Mouse (Mus musculus) heart, postnatal 4 days (tissue): ENCODE results near the gene Thada. TPM values are rescaled to one million over a fixed set of nuclear protein-coding genes. Genes with fewer than 3 reads are reported as not detected.
A peak's percentile ranks its signal among the peaks of the same experiment; 100 is the strongest.

Experiments used
- DNase-seq: peaks from one replicate; pipeline ENCODE4 v3.0.0; 2021
- total RNA-seq, 2 experiments: library from RNA; stranded (reverse); gene quantifications; 2 replicates each; pipeline ENCODE4 v1.2.3; 2021

Thada gene
- total RNA-seq, 2 experiments from 2014 or later: 12.8 to 16.2 TPM

DNA sequence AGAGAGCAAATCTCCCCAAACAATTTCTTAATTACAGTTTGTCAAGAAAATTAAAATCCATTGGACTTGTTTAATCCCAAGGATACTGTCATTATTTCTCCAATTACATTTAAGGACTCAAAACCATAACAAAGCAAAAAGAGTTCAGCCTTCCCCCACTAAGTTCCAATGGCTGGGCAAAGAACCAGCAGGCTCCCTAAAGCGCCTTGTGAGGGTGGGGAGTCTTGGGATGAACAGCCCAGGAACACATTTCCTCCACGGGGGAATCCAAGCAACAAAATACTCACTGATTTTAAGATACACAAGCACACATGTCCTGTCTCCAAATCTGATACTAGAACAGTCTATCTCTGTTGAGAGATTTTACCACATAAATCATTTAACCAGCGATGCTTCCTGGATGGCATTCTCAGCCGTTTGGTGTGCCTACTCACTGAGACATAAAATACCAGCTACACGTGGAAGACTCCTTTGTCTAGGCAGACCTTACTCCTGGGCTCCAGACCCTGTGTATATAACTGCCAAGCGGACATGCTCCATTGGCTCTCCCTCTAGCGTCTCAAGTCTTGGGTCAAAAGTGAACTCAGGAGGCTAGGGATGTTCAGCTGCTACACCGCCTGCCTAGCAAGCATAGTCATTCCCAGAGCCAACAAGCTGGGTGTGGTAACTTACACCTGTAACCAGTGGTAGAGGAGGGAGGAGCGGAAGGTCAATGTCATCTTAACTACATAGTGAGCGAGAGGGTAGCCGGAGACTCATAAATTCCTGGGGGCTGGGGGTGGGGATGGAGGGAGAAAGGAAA is 97.6 kb downstream of the Thada start:
- DNase-seq: no peak

DNA sequence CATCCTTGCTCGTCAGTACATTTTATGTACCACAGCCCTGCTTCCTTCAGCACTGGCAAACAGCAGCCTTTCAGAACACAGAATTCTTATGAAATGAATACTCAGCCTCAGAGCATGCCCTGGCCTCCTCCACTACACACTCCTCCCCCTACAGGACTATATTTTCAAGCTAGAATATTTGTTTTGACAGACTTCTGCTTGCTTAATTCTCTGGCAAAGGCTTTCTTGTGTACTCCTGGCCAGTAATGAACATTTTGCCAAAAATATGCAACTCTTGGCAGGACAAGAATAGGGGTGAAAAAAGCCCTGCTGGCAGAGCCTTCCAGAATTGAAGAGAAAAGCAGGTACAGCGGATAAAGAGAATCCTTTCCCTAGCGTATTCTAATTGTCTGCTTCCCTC is 98.3 kb downstream of the Thada start:
- DNase-seq: no peak

DNA sequence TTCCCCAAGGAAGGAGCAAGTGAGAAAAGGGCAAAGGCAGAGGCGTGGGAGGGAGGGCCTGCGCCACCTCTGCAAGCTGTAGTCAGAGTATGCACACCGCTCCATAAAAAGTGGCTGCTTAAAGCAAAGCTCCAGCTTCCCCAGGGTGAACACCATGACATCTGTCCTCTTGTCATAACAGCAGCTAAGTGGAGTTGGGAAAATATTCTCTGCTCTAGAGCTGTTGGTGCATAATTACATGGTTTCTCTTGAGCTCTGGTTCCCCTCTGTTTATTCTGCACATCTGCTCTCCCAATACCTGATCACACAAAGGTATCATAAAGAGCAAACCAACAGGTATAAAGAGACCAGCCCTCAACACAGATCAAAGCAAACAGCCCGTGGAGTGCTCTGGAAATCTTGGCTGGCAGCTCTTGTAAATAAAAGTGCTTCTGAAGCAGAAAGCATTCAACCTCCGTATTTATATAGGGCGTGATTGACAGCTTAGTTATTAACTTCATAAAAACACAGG is 100.2 kb downstream of the Thada start:
- no peak for DNase-seq

DNA sequence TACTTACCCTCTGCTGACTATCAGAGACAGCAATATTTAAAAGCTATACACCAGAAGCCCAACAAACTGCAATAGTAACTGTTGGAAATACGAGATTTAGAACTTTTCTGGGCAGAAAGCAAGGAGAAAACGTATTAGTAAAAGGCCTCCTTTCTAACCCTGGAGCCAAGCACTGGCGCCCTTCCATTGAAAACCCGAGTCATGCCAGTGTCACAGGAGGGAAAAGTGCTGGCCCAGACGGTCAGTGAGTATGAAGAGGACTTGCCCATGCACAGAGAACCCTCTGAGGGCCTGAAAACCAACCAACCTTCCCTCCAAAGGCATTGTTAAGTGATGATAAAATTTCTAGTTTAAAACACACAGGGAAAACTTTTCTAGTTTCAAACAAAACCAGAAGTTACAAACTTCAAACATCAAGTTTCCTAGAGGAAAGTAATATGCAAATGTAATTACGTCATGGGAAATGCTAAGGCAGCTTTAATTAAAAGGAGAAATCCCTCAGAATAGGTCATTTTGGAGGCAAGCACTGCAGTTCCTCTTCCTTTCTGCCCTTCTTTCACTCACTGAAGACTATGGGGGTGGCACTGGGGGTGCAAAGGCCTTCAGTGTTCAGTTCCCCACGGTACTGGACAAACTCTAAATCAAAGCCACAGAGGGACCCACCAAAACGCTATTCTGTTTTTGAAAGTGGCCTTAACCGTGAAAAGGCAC is 100.8 kb downstream of the Thada start:
- no peak for DNase-seq

DNA sequence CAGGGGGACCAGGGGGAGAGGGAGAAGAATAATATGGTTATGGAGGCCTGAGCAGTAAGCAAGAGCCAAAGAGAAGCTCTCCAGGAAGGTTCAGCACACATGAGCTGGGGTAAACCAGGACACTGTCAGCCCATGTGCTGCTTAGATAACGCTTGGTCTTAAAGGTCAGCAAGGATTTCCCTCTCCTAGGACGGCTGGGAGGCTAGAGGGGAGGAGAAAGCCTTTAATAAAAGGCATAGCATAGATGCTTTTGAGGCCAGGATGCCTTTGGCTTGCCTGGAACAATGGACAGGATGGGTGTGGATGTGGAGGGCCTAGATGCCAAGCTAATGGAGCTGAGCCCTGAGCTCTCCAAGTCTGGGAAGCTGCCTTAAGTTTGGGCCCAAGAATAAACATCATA is 102.6 kb downstream of the Thada start:
- peak; percentile 32 for DNase-seq

DNA sequence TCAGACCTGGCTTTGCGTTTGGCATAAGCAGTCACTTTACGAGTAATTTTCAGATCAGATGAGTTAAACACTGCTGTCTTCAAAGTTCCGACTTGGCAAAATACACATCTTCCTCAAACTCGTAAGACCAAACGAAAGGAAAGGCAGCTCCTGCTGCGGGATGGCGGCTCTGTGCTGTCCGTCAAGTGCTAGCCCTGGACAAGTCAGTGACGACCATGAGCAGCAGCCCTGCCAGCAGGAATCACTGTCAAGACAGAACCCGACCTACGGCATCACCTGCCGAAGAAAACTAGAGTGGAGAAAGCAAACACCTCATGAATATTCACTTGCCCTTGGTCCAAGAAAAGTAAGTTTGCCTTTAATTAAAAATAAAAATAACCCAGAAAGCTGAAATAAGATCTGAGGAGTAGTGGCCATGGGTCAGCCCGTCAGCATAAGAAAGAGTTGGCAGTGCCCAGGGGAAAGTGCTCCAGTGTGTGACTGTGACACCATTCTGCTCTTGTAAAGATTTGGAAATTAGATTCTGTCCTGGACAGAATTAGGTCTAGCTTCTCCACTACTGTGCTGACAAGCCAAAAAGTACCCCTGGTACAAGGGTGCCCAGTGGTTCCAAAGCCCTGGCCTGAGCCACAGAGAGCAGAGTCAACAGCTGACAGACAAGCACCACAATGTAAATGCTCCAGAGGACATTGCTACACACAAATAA is 103.3 kb downstream of the Thada start:
- no peak for DNase-seq

DNA sequence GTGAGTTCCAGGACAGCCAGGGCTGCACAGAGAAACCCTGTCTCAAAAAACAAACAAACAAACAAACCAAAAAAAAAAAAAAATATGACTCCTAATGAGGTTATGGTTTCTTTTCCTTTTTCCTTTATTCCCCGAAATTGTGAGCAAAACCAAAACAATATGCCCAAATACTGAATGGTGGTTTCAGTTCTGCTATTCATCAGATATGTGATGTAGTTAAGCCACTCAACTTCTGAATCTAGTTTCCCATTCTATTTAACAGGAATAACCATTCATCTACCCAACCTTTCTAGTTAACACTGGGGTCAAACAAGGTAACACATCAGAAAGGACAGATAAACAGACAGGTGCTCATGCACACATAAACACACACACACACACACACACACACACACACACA is 105.0 kb downstream of the Thada start:
- DNase-seq: no peak

DNA sequence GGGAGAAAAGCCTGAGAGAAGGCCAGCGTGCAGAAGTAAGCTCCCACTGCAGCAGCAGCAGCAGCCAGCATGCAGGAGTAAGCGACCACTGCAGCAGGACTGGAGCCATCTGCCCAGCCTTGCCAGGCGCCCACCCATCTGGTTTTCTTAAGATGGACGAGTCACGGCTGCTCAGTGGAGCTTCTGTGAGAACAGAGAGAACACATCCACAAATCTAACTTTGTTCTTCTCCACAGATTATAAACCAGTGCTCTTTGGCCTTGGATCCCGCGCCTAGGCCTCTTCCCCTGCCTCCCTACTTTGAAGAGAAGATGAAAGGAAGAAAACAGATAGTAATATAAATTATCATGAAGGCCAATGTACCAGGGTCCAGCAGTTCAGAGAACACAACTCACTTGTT is 106.2 kb downstream of the Thada start:
- DNase-seq: no peak

DNA sequence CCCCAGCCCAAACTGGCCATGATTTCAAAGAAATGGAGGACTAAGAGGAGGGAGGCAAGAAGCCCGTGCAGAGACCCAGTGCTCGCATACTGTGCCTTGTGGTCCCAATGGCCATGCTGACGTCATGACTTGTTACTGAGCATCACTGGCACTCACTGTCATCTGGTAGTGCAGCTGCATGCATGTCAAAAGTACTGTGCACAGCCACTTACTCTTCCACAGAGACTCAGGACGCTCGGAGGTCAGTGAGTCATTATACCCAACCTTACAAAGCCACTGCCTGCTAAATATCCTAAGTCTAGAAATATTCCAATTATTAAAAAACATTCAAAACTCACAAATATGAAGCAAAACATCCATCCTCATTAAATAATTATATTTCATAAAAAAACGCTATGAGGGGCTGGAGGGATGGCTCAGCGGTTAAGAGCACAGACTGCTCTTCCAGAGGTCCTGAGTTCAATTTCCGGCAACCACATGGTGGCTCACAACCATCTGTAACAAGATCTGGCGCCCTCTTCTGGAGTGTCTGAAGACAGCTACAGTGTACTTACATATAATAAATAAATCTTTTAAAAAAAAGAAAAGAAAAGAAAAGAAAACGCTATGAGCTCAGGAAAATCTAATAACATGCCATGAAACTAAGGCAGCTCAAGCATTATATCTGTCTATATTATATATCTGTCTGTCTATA is 106.9 kb downstream of the Thada start:
- no peak for DNase-seq

DNA sequence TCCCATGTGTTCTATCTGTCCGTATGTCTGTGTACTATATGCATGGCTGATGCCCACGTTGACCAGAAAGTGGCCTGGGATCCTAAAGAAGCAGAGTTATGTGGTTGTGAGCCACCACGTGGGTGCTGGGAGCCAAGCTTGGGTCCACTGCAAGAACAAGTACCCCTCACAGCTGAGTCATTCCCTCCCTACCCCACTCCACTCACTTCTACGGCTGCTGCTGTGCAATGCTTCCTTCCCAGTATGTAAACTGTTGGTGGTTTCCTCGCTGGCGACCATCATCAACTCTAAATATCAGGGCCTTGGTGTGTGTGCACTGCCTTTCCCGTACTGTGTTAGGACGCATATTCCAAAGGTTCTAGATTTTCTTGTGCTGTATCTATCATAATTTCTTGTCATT is 108.2 kb downstream of the Thada start:
- no peak for DNase-seq

DNA sequence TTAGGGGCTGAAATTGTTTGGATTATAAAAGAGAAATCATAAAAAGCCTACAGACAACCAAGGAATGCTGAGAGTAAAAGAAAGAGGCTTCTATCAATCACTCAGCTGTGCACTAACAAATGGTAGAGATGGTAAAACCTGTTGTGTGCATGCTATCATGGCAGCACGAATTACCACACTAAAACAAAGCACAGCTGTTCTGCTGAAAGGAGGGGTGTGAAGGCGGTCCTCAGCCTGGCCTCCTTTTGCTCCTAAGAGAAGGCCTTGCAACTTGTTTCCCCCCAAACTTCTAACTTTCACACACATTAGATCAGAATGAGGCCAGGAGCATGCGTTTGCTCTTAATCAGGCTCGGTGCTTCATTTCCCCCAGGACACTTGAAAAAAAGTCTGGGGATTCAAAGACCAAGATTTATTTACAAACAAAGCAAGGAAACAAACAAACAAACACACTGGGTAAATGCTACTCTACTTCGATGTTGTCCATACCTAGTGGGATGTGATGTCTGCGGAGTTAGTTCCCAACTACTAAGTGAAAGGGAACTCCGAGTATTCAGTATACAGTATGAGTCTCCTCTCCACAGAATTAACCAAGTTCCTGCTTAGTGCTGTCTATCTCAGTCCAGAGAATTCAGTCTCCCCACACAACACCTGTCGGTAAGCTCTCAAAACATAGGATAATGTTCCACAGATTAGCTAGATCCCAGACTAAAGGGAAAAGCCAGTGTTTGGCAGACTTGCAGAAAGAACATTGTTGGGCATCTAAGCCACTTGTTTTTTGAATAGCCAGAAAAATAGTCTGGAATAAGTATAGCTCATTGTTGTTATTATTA is 109.7 kb downstream of the Thada start:
- DNase-seq: no peak

DNA sequence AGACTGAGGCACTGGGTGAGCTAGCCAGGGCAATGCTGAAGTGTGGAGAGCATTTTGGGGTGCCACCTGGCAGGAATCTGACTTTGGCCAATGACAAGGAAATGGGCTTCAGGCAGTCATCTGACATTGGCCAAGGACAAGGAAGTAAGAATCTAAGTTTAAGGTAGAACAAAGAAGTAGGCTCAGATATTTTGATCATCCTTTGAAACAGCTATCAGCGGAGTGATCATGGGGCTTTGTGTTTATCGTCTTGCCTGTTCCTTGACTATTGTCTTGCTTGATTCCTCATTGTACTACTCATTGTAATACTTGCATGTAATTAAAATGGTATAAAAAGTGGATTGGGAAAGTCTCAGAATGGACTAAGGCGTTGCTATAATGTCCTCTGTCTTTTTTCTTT is 111.0 kb downstream of the Thada start:
- DNase-seq: no peak

DNA sequence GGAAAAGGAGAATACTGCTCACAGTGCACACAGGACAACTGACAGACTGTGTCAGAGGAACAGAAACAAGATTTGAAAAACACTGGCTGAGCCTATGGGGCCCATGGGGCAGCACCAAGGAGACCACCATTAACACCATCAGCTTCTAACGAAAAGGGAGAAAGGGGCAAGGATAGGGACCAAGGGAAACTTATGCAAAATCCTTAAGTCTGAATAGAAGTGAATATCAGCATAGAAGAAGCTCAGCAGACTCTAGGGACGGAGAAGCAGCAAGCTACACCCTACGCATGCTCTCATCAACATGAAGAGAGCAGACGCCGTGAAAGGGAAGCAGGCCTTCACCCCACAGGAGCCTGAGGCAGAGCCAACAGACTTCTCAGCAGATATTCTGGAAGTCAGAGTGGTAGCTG is 112.1 kb downstream of the Thada start:
- DNase-seq: no peak

DNA sequence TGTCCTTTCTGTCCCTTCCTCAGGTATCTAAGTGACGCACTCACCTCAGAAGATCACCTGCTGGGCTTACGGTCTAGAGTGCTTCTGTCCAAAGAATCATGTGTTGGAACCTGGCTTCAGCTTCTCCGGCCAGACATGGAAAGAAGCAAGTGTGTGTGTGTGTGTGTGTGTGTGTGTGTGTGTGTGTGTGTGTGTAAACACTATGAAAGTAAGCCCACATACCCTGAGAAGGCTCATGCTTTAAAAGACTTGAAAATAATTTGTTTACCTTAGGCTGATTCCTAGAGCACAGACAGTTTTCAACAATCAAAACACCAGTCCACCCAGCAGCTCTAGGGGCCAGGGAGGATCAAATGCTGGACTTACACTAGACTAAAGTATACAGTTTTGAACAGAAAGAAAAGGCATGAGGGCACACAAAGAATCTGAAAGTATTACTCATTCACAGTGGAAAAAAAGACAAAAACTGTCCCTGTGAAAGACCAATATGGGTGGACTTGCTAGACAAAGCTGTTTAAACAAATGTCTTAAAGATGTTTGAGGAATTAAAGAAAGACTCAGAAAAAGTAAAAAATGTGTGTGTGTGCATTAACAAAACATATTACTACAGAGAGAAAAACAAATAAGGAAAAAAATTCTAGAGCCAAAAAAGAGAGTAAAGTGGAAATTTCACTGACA is 112.6 kb downstream of the Thada start:
- DNase-seq: no peak

DNA sequence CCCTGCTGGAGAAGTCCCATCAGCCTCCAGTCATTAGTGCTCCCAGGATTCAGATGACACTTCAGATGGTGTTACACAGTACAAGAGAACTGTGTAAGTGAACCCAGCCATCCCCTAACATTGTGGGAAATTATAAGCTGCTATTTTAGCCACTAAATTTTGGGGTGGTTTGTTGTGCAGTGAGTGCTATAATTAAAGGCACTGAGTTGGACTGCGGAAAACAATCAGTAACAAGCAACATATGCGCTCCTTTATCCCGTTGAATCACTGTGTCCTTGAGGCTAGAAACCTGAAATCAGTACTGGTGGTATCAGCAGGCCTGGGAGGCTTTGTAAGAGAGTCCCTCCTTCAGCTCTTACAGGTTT is 113.2 kb downstream of the Thada start:
- DNase-seq: no peak

DNA sequence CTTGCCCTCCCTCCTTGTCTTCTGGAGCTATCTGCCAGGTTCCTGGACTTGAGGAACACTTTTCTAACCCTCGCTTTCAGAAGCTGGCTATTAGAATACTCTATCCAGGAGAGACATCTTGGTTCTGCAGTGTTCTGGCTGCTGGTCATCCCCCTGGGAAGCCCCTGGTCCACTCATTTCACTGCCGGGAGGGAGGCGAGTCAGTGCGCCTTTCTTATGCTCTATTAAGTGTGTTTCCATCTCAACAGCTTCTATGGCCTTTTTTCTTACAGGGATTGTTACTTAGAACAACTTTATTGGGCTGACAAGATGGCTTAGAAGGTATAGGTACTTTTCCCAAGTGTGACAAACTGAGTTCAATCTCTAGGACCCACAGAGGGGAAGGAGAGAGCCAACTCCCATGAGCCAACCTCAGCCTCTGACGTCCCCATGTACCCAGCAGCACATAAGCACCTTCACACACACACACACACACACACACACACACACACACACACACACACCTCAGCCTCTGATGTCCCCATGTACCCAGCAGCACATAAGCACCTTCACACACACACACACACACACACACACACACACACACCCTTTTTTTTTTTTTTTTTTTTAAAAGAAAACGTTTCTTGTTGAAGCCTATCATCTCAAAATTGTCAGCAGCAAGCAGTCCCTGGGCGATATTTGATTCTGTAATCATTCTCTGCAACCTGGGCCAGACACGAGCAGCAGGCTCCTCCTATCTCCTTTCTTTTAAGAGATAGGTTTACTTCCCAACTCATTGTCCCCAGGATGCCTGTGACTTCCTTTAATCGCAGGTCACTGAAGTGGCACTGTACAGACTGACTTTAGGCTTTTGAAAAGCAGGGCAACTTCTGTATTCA is 113.9 kb downstream of the Thada start:
- DNase-seq: no peak

DNA sequence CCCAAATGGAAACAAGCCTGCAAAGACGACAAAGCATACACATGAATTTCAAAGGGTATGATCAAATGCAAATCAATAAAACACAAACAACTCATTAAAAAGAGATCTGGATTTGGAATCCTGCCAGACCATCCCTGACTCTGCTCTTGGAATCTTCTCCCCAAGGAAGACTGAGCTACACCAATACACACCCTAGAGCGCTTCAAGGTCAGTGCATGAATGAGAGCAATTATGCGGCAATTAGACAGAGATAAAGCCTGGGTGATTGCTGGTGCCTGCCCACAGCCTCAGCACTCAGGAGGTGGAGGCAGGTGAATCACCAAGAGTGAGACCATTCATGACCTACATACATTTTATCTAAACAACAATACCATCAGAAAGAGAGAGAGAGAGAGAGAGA is 114.7 kb downstream of the Thada start:
- no peak for DNase-seq

DNA sequence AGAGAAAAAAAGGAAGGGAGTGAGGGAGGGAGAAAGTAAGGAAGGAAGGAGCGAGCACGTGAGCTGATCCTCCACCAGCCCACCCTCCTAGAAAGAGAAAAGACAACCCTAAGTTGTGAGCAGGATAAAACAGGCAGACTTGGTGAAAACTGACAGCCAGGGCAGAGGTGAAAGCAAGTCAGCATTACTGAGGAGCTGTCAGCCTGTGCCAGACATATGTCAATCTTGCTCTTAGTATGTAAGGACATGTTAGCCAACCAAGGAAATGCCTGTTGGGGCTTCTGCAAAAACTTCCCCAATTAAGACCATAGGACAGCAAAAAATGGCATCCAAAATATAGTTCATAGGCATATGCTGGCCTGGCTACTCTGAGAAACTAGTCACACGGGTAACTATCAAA is 117.1 kb downstream of the Thada start:
- no peak for DNase-seq

DNA sequence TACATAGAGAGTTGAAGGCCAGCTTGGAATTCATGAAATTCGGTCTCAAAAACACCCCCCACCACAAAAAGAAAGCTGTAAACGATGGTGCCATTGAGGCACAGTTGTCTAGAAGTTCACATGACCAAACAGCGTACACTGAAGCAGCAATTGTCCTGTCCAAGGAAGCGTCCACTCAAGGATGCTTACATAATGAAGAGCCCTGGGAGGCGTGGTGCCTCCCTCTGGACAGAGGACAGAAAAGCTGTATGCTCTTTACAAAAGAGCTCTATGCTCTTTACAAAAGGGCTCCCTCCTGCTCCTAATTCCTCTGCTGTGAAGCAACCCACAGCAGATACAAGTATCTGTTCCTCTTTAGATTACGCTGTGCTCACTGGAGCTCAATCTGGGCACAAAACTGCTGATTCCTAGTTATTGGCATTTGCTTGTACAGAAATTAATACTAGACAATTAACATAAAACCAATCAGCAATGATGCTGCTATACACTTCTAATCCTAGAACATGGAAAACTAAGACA is 123.6 kb downstream of the Thada start:
- no peak for DNase-seq

DNA sequence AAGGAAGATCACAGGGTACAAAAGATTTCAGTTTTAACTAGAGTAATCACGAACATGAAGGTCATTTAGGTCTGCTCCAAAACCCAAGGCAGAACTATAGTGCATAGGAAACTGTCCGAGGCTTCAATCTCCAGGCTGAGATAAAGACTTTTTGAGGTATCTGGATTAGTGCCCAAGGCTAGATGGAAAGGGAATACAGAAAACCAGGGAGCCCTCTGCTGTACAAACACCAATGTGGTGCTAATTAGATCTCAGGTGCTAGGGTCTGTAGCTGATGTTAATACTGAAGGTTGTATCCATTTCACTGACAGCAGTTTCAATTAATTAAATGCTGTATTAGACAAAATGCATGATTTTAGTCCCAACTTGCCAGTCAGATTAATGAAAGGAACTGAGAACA is 124.3 kb downstream of the Thada start:
- no peak for DNase-seq
